Mouse (Mus musculus) testis, adult 2 months (tissue): ENCODE results near the gene Ltbp4.

ENCODE experiments used
- CTCF ChIP-seq: fragments of 200-500 bp; IDR thresholded peaks from 2 replicates; pipeline ENCODE4 v1.5.1; 2012; ENCODE audit warnings: low read depth, mild to moderate bottlenecking, inconsistent platforms, low read length, moderate library complexity; ENCODE audit not compliant: control insufficient read depth, insufficient read depth, insufficient replicate concordance
- POLR2A ChIP-seq: fragments of 200-500 bp; IDR thresholded peaks from 2 replicates; pipeline ENCODE4 v1.6.1; 2012; ENCODE audit warnings: low read depth, mild to moderate bottlenecking, inconsistent platforms, low read length, moderate library complexity; ENCODE audit not compliant: control insufficient read depth

GRCm38 (mm10) chr7:27300351-27300750 is 37.1 kb downstream of the Ltbp4 start:
- TF ChIP-seq POLR2A, result no peak
- TF ChIP-seq CTCF, result no peak
